Mouse (Mus musculus) embryonic facial prominence, embryonic 10.5 days (tissue): ENCODE measurements around the gene Abhd2. TPM values are rescaled to one million over a fixed set of nuclear protein-coding genes. Genes with fewer than 3 reads are reported as not detected.

Experiments used
- DNase-seq: peaks from one replicate; pipeline ENCODE4 v3.0.0-alpha.2; 2017; ENCODE audit warnings: low spot score
- H3K27ac ChIP-seq: fragments of 300-500 bp; sonication (generic); replicated peaks from 2 replicates; pipeline ENCODE4 v1.5.1; 2016; ENCODE audit warnings: mild to moderate bottlenecking
- H3K27me3 ChIP-seq: fragments of 300-500 bp; sonication (generic); replicated peaks from 2 replicates; pipeline ENCODE4 v1.6.1; 2016; ENCODE audit warnings: low read depth, mild to moderate bottlenecking; ENCODE audit not compliant: poor library complexity, severe bottlenecking
- H3K36me3 ChIP-seq: fragments of 300-500 bp; sonication (generic); replicated peaks from 2 replicates; pipeline ENCODE4 v1.6.1; 2016; ENCODE audit warnings: mild to moderate bottlenecking, moderate library complexity
- H3K4me1 ChIP-seq: fragments of 300-500 bp; sonication (generic); 2 replicates; pipeline ENCODE4 v1.6.1; 2016
- H3K4me3 ChIP-seq: fragments of 300-500 bp; sonication (generic); 2 replicates; pipeline ENCODE4 v1.5.1; 2016; ENCODE audit warnings: mild to moderate bottlenecking, moderate library complexity
- H3K9me3 ChIP-seq: fragments of 300-500 bp; sonication (generic); 2 replicates; pipeline ENCODE4 v1.6.1; 2016; ENCODE audit warnings: mild to moderate bottlenecking
- WGBS: fragments of 180-500 bp; shearing (Covaris S2); methylation state at CpG from one replicate; pipeline ENCODE4 v1.1.7; 2016; 5-methylcytosine and 5-hydroxymethylcytosine counted together
- polyA plus RNA-seq: library from polyadenylated mRNA; unstranded; fragments of >200 nt; fragmentation: Nextera tagmentation; extraction: Ambion mirVana; gene quantifications from 2 replicates; pipeline ENCODE4 v1.2.1, GENCODE M21; 2016

Abhd2 gene
- polyA plus RNA-seq, 1 experiment from 2014 or later, result 8.7 TPM

- Histone ChIP-seq H3K4me3 (no peak overlapping the region), H3K9me3 (no peaks in the 10 kb centered on the region), H3K36me3 (peaks cover 20% of the 10 kb centered on the region), H3K27ac (no peak overlapping the region), H3K4me1 (peaks cover 14% of the 10 kb centered on the region), H3K27me3 (no peaks in the 10 kb centered on the region)
- DNase-seq, result no peak
- WGBS, result 80% methylated on average over 14 of the region's 14 CpGs
Measured at GRCm38 (mm10) chr7:79284160-79284888, 11.3 kb downstream of the Abhd2 start.

- 94% methylated on average over 8 of the region's 8 CpGs for WGBS
- H3K27me3 ChIP-seq, result no peaks in the 10 kb centered on the region
Measured at GRCm38 (mm10) chr7:79284889-79285280, 11.9 kb downstream of the Abhd2 start.

DNA sequence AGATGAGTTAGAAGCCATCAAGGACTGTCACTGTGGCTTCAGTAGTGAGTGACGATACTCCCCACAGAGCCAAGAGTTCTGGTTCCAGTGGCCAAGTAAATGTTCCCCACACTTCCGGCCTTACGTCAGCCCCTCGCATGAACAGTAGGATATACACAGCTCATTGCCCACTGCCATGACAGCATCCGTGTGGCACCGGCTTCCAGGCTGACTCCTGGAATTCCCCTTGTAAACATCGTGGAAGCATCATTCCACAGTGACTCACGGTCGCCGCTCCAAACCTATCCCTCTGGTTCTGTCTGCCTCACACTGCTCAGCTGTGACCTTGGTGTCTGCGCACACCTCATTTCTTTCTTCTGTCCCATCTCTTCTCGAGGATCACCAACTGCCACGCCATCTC lies 12.4 kb downstream of the Abhd2 start:
- no peak for DNase-seq
- Histone ChIP-seq H3K36me3 (peaks cover 20% of the 10 kb centered on the region), H3K4me1 (peaks cover 11% of the 10 kb centered on the region), H3K9me3 (no peaks in the 10 kb centered on the region), H3K4me3 (no peak overlapping the region), H3K27ac (no peak overlapping the region), H3K27me3 (no peaks in the 10 kb centered on the region)
- WGBS, result 94% methylated on average over 13 of the region's 13 CpGs

More at GRCm38 (mm10) chr7:79284889-79285280, 11.9 kb downstream of the Abhd2 start:
- H3K4me3 ChIP-seq, result no peak overlapping the region
- no peak for DNase-seq
- peaks cover 11% of the 10 kb centered on the region for H3K4me1 ChIP-seq
- H3K27ac ChIP-seq, result no peak overlapping the region
- H3K9me3 ChIP-seq, result no peaks in the 10 kb centered on the region
- H3K36me3 ChIP-seq, result peaks cover 20% of the 10 kb centered on the region

- Histone ChIP-seq H3K4me3 (no peak overlapping the region), H3K27me3 (no peaks in the 10 kb centered on the region), H3K27ac (no peak overlapping the region), H3K9me3 (no peaks in the 10 kb centered on the region), H3K4me1 (peaks cover 18% of the 10 kb centered on the region), H3K36me3 (peaks cover 20% of the 10 kb centered on the region)
- 94% methylated on average over 6 of the region's 6 CpGs for WGBS
- no peak for DNase-seq
Measured at GRCm38 (mm10) chr7:79287226-79287625, 14.2 kb downstream of the Abhd2 start.

- H3K4me3 ChIP-seq, result no peak overlapping the region
- H3K4me1 ChIP-seq, result peaks cover 23% of the 10 kb centered on the region
- no peak overlapping the region for H3K27ac ChIP-seq
- H3K27me3 ChIP-seq, result no peaks in the 10 kb centered on the region
- H3K9me3 ChIP-seq, result no peaks in the 10 kb centered on the region
- H3K36me3 ChIP-seq, result peaks cover 18% of the 10 kb centered on the region
- 91% methylated on average over 8 of the region's 8 CpGs for WGBS
- DNase-seq, result no peak
Measured at GRCm38 (mm10) chr7:79287928-79288327, 14.9 kb downstream of the Abhd2 start.

DNA sequence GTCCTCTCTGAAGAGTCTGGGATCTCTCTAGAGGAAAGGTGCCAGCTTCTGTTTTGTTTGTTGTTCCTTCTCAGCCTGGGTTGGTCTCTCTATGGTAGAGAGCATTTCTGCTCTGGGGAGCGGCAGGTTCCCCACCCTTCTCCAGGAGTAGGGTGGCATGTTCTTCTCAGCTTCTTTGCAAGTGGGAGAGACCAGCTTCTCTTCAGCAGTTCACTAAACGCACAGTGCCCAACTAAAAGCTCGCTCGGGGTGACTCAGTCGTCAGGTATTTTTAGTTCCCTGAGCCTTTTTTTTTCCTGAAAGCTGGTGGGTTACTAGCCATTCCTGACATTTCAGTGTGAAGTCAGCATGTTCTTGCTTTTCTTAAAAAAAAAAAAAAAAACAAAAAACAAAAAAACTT lies 15.4 kb downstream of the Abhd2 start:
- no peaks in the 10 kb centered on the region for H3K9me3 ChIP-seq
- H3K4me3 ChIP-seq, result no peak overlapping the region
- 94% methylated on average over 5 of the region's 5 CpGs for WGBS
- no peaks in the 10 kb centered on the region for H3K27me3 ChIP-seq
- H3K27ac ChIP-seq, result no peak overlapping the region
- DNase-seq, result no peak
- H3K36me3 ChIP-seq, result peaks cover 18% of the 10 kb centered on the region
- peaks cover 22% of the 10 kb centered on the region for H3K4me1 ChIP-seq

GRCm38 (mm10) chr7:79293605-79294232 lies 20.7 kb downstream of the Abhd2 start:
- peaks cover 38% of the 10 kb centered on the region for H3K36me3 ChIP-seq
- 72% methylated on average over 14 of the region's 14 CpGs for WGBS
- H3K27ac ChIP-seq, result no peak overlapping the region
- no peaks in the 10 kb centered on the region for H3K27me3 ChIP-seq
- H3K4me1 ChIP-seq, result peaks cover 20% of the 10 kb centered on the region
- H3K9me3 ChIP-seq, result no peaks in the 10 kb centered on the region
- no peak for DNase-seq
- H3K4me3 ChIP-seq, result no peak overlapping the region

- Histone ChIP-seq H3K36me3 (peaks cover 45% of the 10 kb centered on the region), H3K27ac (no peak overlapping the region; the same call in 1 of the 2 replicates)
Measured at GRCm38 (mm10) chr7:79294449-79294980, 21.5 kb downstream of the Abhd2 start.

GRCm38 (mm10) chr7:79295196-79295826 lies 22.3 kb downstream of the Abhd2 start:
- 89% methylated on average over 13 of the region's 13 CpGs for WGBS
- H3K4me1 ChIP-seq, result peaks cover 33% of the 10 kb centered on the region
- H3K27me3 ChIP-seq, result no peaks in the 10 kb centered on the region
- H3K4me3 ChIP-seq, result no peak overlapping the region
- no peaks in the 10 kb centered on the region for H3K9me3 ChIP-seq
- H3K36me3 ChIP-seq, result peaks cover 51% of the 10 kb centered on the region
- H3K27ac ChIP-seq, result no peak overlapping the region
- DNase-seq, result no peak

More at GRCm38 (mm10) chr7:79294449-79294980, 21.5 kb downstream of the Abhd2 start:
- no peak for DNase-seq
- peaks cover 26% of the 10 kb centered on the region for H3K4me1 ChIP-seq
- no peak overlapping the region for H3K4me3 ChIP-seq
- 91% methylated on average over 13 of the region's 13 CpGs for WGBS
- no peaks in the 10 kb centered on the region for H3K27me3 ChIP-seq
- H3K9me3 ChIP-seq, result no peaks in the 10 kb centered on the region

GRCm38 (mm10) chr7:79298681-79299080 lies 25.7 kb downstream of the Abhd2 start:
- no peak overlapping the region for H3K27ac ChIP-seq
- H3K36me3 ChIP-seq, result peaks cover 54% of the 10 kb centered on the region
- H3K4me3 ChIP-seq, result no peak overlapping the region
- no peaks in the 10 kb centered on the region for H3K27me3 ChIP-seq
- DNase-seq, result no peak
- H3K9me3 ChIP-seq, result no peaks in the 10 kb centered on the region
- H3K4me1 ChIP-seq, result peaks cover 45% of the 10 kb centered on the region
- whole genome bisulfite sequencing, result 62% methylated on average over 1 of the region's 1 CpGs

GRCm38 (mm10) chr7:79299548-79299947 lies 26.5 kb downstream of the Abhd2 start:
- Histone ChIP-seq H3K4me1 (peaks cover 42% of the 10 kb centered on the region), H3K4me3 (no peak overlapping the region), H3K27ac (no peak overlapping the region; the same call in 1 of the 2 replicates), H3K9me3 (no peaks in the 10 kb centered on the region), H3K36me3 (peaks cover 56% of the 10 kb centered on the region), H3K27me3 (no peaks in the 10 kb centered on the region)
- no peak for DNase-seq
- WGBS, result 83% methylated on average over 7 of the region's 7 CpGs

GRCm38 (mm10) chr7:79300432-79301151 lies 27.6 kb downstream of the Abhd2 start:
- no peak for DNase-seq
- no peaks in the 10 kb centered on the region for H3K9me3 ChIP-seq
- peaks cover 42% of the 10 kb centered on the region for H3K4me1 ChIP-seq
- H3K36me3 ChIP-seq, result peaks cover 55% of the 10 kb centered on the region
- 71% methylated on average over 13 of the region's 13 CpGs for WGBS
- no peak overlapping the region for H3K27ac ChIP-seq
- H3K27me3 ChIP-seq, result no peaks in the 10 kb centered on the region
- no peak overlapping the region for H3K4me3 ChIP-seq
